Mouse (Mus musculus) liver, embryonic 14.5 days (tissue): Measurements from ENCODE around the gene Utp18.

Experiments used
- CTCF ChIP-seq: IDR thresholded peaks from 2 replicates; pipeline ENCODE4 v1.5.1; 2016; ENCODE audit warnings: antibody characterized with exemption, low read depth, control low read depth
- EP300 ChIP-seq: IDR thresholded peaks from 2 replicates; pipeline ENCODE4 v1.6.1; 2016; ENCODE audit warnings: antibody characterized with exemption, low read depth

DNA sequence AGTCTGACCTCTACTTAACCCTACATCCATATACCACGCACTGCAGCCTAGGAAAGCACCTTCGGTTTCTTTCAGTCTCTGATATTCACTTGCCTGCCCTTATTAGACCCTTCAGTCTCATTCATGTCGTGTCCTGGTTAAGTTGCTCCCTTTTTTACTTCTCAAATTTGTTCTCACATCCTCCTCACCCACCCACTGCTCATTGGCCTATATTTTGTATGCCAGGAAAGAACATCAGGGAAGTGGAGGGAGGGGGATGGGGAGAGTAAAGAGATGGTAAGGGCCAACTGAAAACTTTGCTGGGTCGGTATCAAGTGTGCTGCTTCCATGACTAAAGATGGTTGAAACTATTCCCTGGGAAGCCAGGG lies 1.5 kb upstream of the Utp18 start:
- TF ChIP-seq CTCF (no peak), EP300 (no peak)
